Mouse (Mus musculus): ENCODE measurements around the gene Fanca.

DNA sequence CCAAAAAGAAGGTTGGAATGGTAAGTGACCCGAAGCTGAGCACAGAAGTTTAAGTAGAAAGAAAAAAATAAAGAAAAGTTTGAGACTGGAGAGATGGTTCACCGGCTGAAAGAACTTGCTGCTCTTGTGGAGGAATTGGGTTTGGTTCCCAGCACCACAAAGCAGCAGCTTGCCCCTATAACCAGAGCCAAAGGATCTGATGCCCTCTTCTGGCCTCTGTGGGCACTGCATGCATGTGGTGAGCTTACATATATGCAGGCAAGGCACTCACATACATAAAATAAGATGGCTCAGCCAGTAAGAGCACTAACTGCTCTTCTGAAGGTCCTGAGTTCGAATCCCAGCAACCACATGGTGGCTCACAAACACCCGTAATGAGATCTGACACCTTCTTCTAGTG lies 21.7 kb upstream of the Fanca start:
- TF ChIP-seq FLI1 (IDR thresholded peaks at IDR 0.05; ENCODE audit: low read length): no peak
- no peak for TF ChIP-seq GATA1 (IDR thresholded peaks at IDR 0.05; ENCODE audit: borderline replicate concordance, low read length)

Data from megakaryocyte, embryonic 14.5 days (primary cell).